Mouse (Mus musculus) heart, embryonic 15.5 days (tissue): ENCODE results near the gene Hspa14. TPM values are rescaled to one million over a fixed set of nuclear protein-coding genes. Genes with fewer than 3 reads are reported as not detected.

ENCODE experiments used
- ATAC-seq: fragments of 200-750 bp; cut with Nextera tagmentation; replicated peaks from 2 replicates; pipeline ENCODE4 v1.8.0; 2017; ENCODE audit warnings: low read depth, moderate TSS enrichment; ENCODE audit not compliant: insufficient number of reproducible peaks, insufficient read depth, low FRiP score
- H3K27ac ChIP-seq: fragments of 300-500 bp; sonication (generic); 2 replicates; pipeline ENCODE4 v1.5.1; 2015; ENCODE audit warnings: mild to moderate bottlenecking, inconsistent platforms
- H3K27me3 ChIP-seq: fragments of 300-500 bp; sonication (generic); 2 replicates; pipeline ENCODE4 v1.6.1; 2015; ENCODE audit warnings: inconsistent platforms
- H3K36me3 ChIP-seq: fragments of 300-500 bp; sonication (generic); 2 replicates; pipeline ENCODE4 v1.6.1; 2015; ENCODE audit warnings: mild to moderate bottlenecking, inconsistent platforms
- H3K4me1 ChIP-seq: fragments of 300-500 bp; sonication (generic); replicated peaks from 2 replicates; pipeline ENCODE4 v1.6.1; 2015; ENCODE audit warnings: inconsistent platforms
- H3K4me2 ChIP-seq: fragments of 300-500 bp; sonication (generic); 2 replicates; pipeline ENCODE4 v1.6.1; 2015; ENCODE audit warnings: inconsistent platforms, mild to moderate bottlenecking, moderate library complexity
- H3K4me3 ChIP-seq: fragments of 300-500 bp; sonication (generic); 2 replicates; pipeline ENCODE4 v1.5.1; 2015; ENCODE audit warnings: mild to moderate bottlenecking, inconsistent platforms
- H3K9ac ChIP-seq: fragments of 300-500 bp; sonication (generic); 2 replicates; pipeline ENCODE4 v1.6.1; 2015; ENCODE audit warnings: mild to moderate bottlenecking, inconsistent platforms
- H3K9me3 ChIP-seq: fragments of 300-500 bp; sonication (generic); replicated peaks from 2 replicates; pipeline ENCODE4 v1.6.1; 2016; ENCODE audit warnings: inconsistent platforms
- WGBS: fragments of 180-500 bp; shearing (Covaris S2); methylation state at CpG from one replicate; pipeline ENCODE4 v1.1.7; 2015; ENCODE audit warnings: mixed read lengths; 5-methylcytosine and 5-hydroxymethylcytosine counted together
- polyA plus RNA-seq: library from polyadenylated mRNA; unstranded; fragments of >200 nt; fragmentation: Nextera tagmentation; extraction: Ambion mirVana; gene quantifications from 2 replicates; pipeline ENCODE4 v1.2.1, GENCODE M21; 2015

The Hspa14 gene
- 67.9 and 73.6 TPM in 2 replicates for polyA plus RNA-seq

- peak within 1 kb of the TSS; percentile 78 for H3K9ac ChIP-seq
- peak; percentile 100 for ATAC-seq
- peak within 1 kb of the TSS; percentile 77 for H3K4me3 ChIP-seq
- peaks cover 25% of the 10 kb centered on the region for H3K36me3 ChIP-seq
- no peaks in the 10 kb centered on the region for H3K27me3 ChIP-seq
- H3K9me3 ChIP-seq, result no peaks in the 10 kb centered on the region
- H3K4me1 ChIP-seq, result peaks cover 15% of the 10 kb centered on the region
- WGBS, result under 1% methylated on average over 60 of the region's 60 CpGs
- H3K4me2 ChIP-seq, result peak within 1 kb of the TSS; percentile 86
- peak within 1 kb of the TSS; percentile 85 for H3K27ac ChIP-seq
Observed at GRCm38 (mm10) chr2:3512552-3513454, at the start of gene Hspa14, which contains the start of the genes Gm45902 and Cdnf. TSS of gene Hspa14 (minus strand) at chr2:3512814. TSS of gene Gm45902 (minus strand) at chr2:3512790. TSS of gene Cdnf (plus strand) at chr2:3513030.

- no peaks in the 10 kb centered on the region for H3K9me3 ChIP-seq
- no peak overlapping the region for H3K9ac ChIP-seq
- H3K4me2 ChIP-seq, result no peak overlapping the region
- no peak overlapping the region for H3K27ac ChIP-seq
- no peaks in the 10 kb centered on the region for H3K27me3 ChIP-seq
- no peaks in the 10 kb centered on the region for H3K36me3 ChIP-seq
- 0 out of 2 replicates have a peak, but pooled peaks cover 4% of the 10 kb centered on the region for H3K4me1 ChIP-seq
- WGBS, result 0% methylated on average over 4 of the region's 4 CpGs
- no peak for ATAC-seq
- H3K4me3 ChIP-seq, result no peak overlapping the region
Observed at GRCm38 (mm10) chr2:3546588-3546987, 34.0 kb upstream of the Hspa14 start.

GRCm38 (mm10) chr2:3546055-3546454 is 33.4 kb upstream of the Hspa14 start:
- 0 out of 2 replicates have a peak, but pooled peaks cover 4% of the 10 kb centered on the region for H3K4me1 ChIP-seq
- ATAC-seq, result no peak
- no peaks in the 10 kb centered on the region for H3K9me3 ChIP-seq
- WGBS, result 49% methylated on average over 2 of the region's 2 CpGs
- no peak overlapping the region for H3K27ac ChIP-seq
- no peaks in the 10 kb centered on the region for H3K27me3 ChIP-seq
- no peak overlapping the region for H3K9ac ChIP-seq
- no peaks in the 10 kb centered on the region for H3K36me3 ChIP-seq
- H3K4me2 ChIP-seq, result no peak overlapping the region
- no peak overlapping the region for H3K4me3 ChIP-seq

GRCm38 (mm10) chr2:3541307-3542079 is 28.9 kb upstream of the Hspa14 start:
- no peak overlapping the region for H3K9ac ChIP-seq
- no peak for ATAC-seq
- no peak overlapping the region for H3K27ac ChIP-seq

GRCm38 (mm10) chr2:3526288-3526687 is 13.7 kb upstream of the Hspa14 start:
- 80% methylated on average over 6 of the region's 6 CpGs for WGBS
- no peak overlapping the region for H3K4me3 ChIP-seq
- H3K9ac ChIP-seq, result no peak overlapping the region
- no peaks in the 10 kb centered on the region for H3K27me3 ChIP-seq
- no peaks in the 10 kb centered on the region for H3K4me1 ChIP-seq
- ATAC-seq, result no peak
- H3K4me2 ChIP-seq, result no peak overlapping the region
- no peaks in the 10 kb centered on the region for H3K9me3 ChIP-seq
- no peak overlapping the region for H3K27ac ChIP-seq
- no peaks in the 10 kb centered on the region for H3K36me3 ChIP-seq

More at GRCm38 (mm10) chr2:3541307-3542079, 28.9 kb upstream of the Hspa14 start:
- Histone ChIP-seq H3K27me3 (no peaks in the 10 kb centered on the region), H3K4me2 (no peak overlapping the region), H3K4me1 (0 out of 2 replicates have a peak, but pooled peaks cover 4% of the 10 kb centered on the region), H3K4me3 (no peak overlapping the region), H3K9me3 (no peaks in the 10 kb centered on the region), H3K36me3 (no peaks in the 10 kb centered on the region)
- WGBS, result 53% methylated on average over 9 of the region's 9 CpGs

GRCm38 (mm10) chr2:3522558-3522957 is 9.9 kb upstream of the Hspa14 start:
- ATAC-seq, result no peak
- H3K4me2 ChIP-seq, result no peak overlapping the region
- no peaks in the 10 kb centered on the region for H3K9me3 ChIP-seq
- 75% methylated on average over 4 of the region's 4 CpGs for WGBS
- H3K27me3 ChIP-seq, result no peaks in the 10 kb centered on the region
- no peak overlapping the region for H3K4me3 ChIP-seq
- H3K27ac ChIP-seq, result no peak overlapping the region
- H3K4me1 ChIP-seq, result no peaks in the 10 kb centered on the region
- no peak overlapping the region for H3K9ac ChIP-seq
- H3K36me3 ChIP-seq, result no peaks in the 10 kb centered on the region

GRCm38 (mm10) chr2:3512076-3512475 is 538 bp downstream of the Hspa14 start:
- peak overlapping the region; percentile 77 for H3K4me3 ChIP-seq
- under 1% methylated on average over 15 of the region's 15 CpGs for WGBS
- peak overlapping the region; percentile 86 for H3K4me2 ChIP-seq
- H3K9me3 ChIP-seq, result no peaks in the 10 kb centered on the region
- H3K9ac ChIP-seq, result peak overlapping the region; percentile 73
- peaks cover 27% of the 10 kb centered on the region for H3K36me3 ChIP-seq
- H3K27me3 ChIP-seq, result no peaks in the 10 kb centered on the region
- peak overlapping the region; percentile 83 for H3K27ac ChIP-seq
- peaks cover 15% of the 10 kb centered on the region for H3K4me1 ChIP-seq
- no peak for ATAC-seq

GRCm38 (mm10) chr2:3500886-3501285 is 11.7 kb downstream of the Hspa14 start:
- no peak overlapping the region for H3K4me3 ChIP-seq
- no peaks in the 10 kb centered on the region for H3K9me3 ChIP-seq
- H3K9ac ChIP-seq, result no peak overlapping the region
- peaks cover 51% of the 10 kb centered on the region for H3K36me3 ChIP-seq
- no peaks in the 10 kb centered on the region for H3K4me1 ChIP-seq
- no peak for ATAC-seq
- no peak overlapping the region for H3K27ac ChIP-seq
- WGBS, result 93% methylated on average over 5 of the region's 5 CpGs
- H3K27me3 ChIP-seq, result no peaks in the 10 kb centered on the region
- H3K4me2 ChIP-seq, result no peak overlapping the region

GRCm38 (mm10) chr2:3499543-3499942 is 13.1 kb downstream of the Hspa14 start:
- no peak overlapping the region for H3K27ac ChIP-seq
- no peaks in the 10 kb centered on the region for H3K27me3 ChIP-seq
- peaks cover 51% of the 10 kb centered on the region for H3K36me3 ChIP-seq
- no peak for ATAC-seq
- WGBS, result 82% methylated on average over 6 of the region's 6 CpGs
- H3K9me3 ChIP-seq, result no peaks in the 10 kb centered on the region
- H3K4me3 ChIP-seq, result no peak overlapping the region
- H3K4me2 ChIP-seq, result no peak overlapping the region
- no peak overlapping the region for H3K9ac ChIP-seq
- H3K4me1 ChIP-seq, result no peaks in the 10 kb centered on the region

- H3K36me3 ChIP-seq, result peaks cover 61% of the 10 kb centered on the region
- WGBS, result 85% methylated on average over 3 of the region's 3 CpGs
- no peak overlapping the region for H3K27ac ChIP-seq
- no peaks in the 10 kb centered on the region for H3K9me3 ChIP-seq
- no peaks in the 10 kb centered on the region for H3K4me1 ChIP-seq
- no peak overlapping the region for H3K4me2 ChIP-seq
- H3K4me3 ChIP-seq, result no peak overlapping the region
- ATAC-seq, result no peak
- no peak overlapping the region for H3K9ac ChIP-seq
- H3K27me3 ChIP-seq, result no peaks in the 10 kb centered on the region
Observed at GRCm38 (mm10) chr2:3493833-3494409, 18.7 kb downstream of the Hspa14 start.

GRCm38 (mm10) chr2:3489816-3490215 is 22.8 kb downstream of the Hspa14 start:
- Histone ChIP-seq H3K4me2 (no peak overlapping the region), H3K4me1 (no peaks in the 10 kb centered on the region), H3K9me3 (no peaks in the 10 kb centered on the region), H3K36me3 (peaks cover 36% of the 10 kb centered on the region), H3K4me3 (no peak overlapping the region), H3K27ac (no peak overlapping the region), H3K9ac (no peak overlapping the region), H3K27me3 (no peaks in the 10 kb centered on the region)
- no peak for ATAC-seq
- WGBS, result 91% methylated on average over 3 of the region's 3 CpGs
